9 mouse cellular contexts compared by ENCODE assay signal in the genomic region with DNA sequence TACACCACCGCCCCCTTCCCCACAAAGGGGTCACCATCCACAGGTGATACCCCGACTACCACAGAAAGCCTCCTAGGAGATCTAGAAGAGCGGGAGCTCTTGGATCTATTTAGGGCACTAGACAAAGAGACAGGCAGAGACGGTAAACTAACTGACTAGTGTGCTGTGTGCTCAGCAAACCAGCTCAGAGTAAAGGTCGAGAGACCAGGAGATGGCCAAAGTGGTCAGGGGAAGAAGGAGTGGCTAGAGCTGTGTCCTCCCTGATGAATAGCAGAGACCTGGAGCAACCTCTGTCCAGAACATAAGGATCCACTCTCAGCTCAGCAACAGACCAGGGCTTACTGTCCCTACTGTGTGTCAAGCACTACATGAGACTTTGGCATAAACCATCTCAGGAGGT. TPM values are rescaled to one million over a fixed set of nuclear protein-coding genes. Genes with fewer than 3 reads are reported as not detected.
DNase-seq lines count a peak whose midpoint lies in the region; ATAC-seq and TF ChIP-seq lines count a peak whose summit lies in the region.
"Had no signal": no experiment of that assay in that cellular context is flagged by ENCODE, and none has a peak within 500 bp of the region (broad histone marks: within the 10 kb centered on the region; RNA-seq: fewer than 3 reads in every experiment).

A gene (plus strand): TSS at position 306 of the 400 bp plus-strand sequence.

- H3K4me1 ChIP-seq in lung, adult 2 months (ENCODE audit: control insufficient read depth, insufficient read depth, low read length), result no peaks in the 10 kb centered on the region
- H3K4me1 ChIP-seq in forebrain, embryonic 13.5 days, result peaks cover 27% of the 10 kb centered on the region
- peaks cover 13% of the 10 kb centered on the region for H3K4me1 ChIP-seq in kidney, postnatal 0 days (replicated peaks; ENCODE audit: insufficient read depth, low read length)
- H3K4me1 ChIP-seq in neural tube, embryonic 12.5 days, result peaks cover 30% of the 10 kb centered on the region

- H3K9me3 ChIP-seq in forebrain, embryonic 13.5 days (replicated peaks), result no peaks in the 10 kb centered on the region
- no peaks in the 10 kb centered on the region for H3K9me3 ChIP-seq in kidney, postnatal 0 days (replicated peaks; ENCODE audit: low read length)
- no peaks in the 10 kb centered on the region for H3K9me3 ChIP-seq in neural tube, embryonic 12.5 days

- no peak within 1 kb of the TSS for H3K4me2 ChIP-seq in forebrain, embryonic 13.5 days
- no peak within 1 kb of the TSS for H3K4me2 ChIP-seq in kidney, postnatal 0 days (ENCODE audit: low read length)
- H3K4me2 ChIP-seq in neural tube, embryonic 12.5 days (replicated peaks), result peak within 1 kb of the TSS; percentile 72

- no peak for TF ChIP-seq CTCF in lung, adult 2 months (IDR thresholded peaks at IDR 0.05; ENCODE audit: insufficient read depth, low read length)
- no peak for TF ChIP-seq CTCF in kidney, postnatal 0 days (IDR thresholded peaks at IDR 0.05; ENCODE audit: low read depth)

- H3K36me3 ChIP-seq in forebrain, embryonic 13.5 days (ENCODE audit: poor library complexity, severe bottlenecking), result no peaks in the 10 kb centered on the region
- no peaks in the 10 kb centered on the region for H3K36me3 ChIP-seq in kidney, postnatal 0 days (ENCODE audit: insufficient read depth, low read length)
- no peaks in the 10 kb centered on the region for H3K36me3 ChIP-seq in neural tube, embryonic 12.5 days

- H3K27me3 ChIP-seq in forebrain, embryonic 13.5 days, result peaks cover 42% of the 10 kb centered on the region
- no peaks in the 10 kb centered on the region for H3K27me3 ChIP-seq in kidney, postnatal 0 days (ENCODE audit: insufficient read depth, low read length)
- 0 out of 2 replicates have a peak, but pooled peaks cover 2% of the 10 kb centered on the region for H3K27me3 ChIP-seq in neural tube, embryonic 12.5 days (replicated peaks)

- ATAC-seq in forebrain, embryonic 13.5 days, result no peak
- no peak for ATAC-seq in kidney, postnatal 0 days (replicated peaks; ENCODE audit: low FRiP score, low read depth)
- ATAC-seq in neural tube, embryonic 12.5 days (ENCODE audit: low FRiP score, low read depth), result no peak

- no peak within 1 kb of the TSS for H3K27ac ChIP-seq in forebrain, embryonic 13.5 days
- no peak within 1 kb of the TSS for H3K27ac ChIP-seq in kidney, postnatal 0 days
- no peak within 1 kb of the TSS for H3K27ac ChIP-seq in neural tube, embryonic 12.5 days

- no peak within 1 kb of the TSS for H3K9ac ChIP-seq in forebrain, embryonic 13.5 days
- H3K9ac ChIP-seq in kidney, postnatal 0 days (ENCODE audit: low read depth, low read length), result no peak within 1 kb of the TSS
- no peak within 1 kb of the TSS for H3K9ac ChIP-seq in neural tube, embryonic 12.5 days

- WGBS in lung, adult 2 months, result 79% methylated on average over 5 of the region's 5 CpGs
- 89% methylated on average over 5 of the region's 5 CpGs for WGBS in forebrain, embryonic 13.5 days
- 76% methylated on average over 5 of the region's 5 CpGs for whole genome bisulfite sequencing in kidney, postnatal 0 days
- 75% methylated on average over 5 of the region's 5 CpGs for WGBS in neural tube, embryonic 12.5 days

- no peak within 1 kb of the TSS for H3K4me3 ChIP-seq in lung, adult 2 months (replicated peaks; ENCODE audit: extremely low read depth, low read depth, low read length)
- H3K4me3 ChIP-seq in forebrain, embryonic 13.5 days, result no peak within 1 kb of the TSS
- no peak within 1 kb of the TSS for H3K4me3 ChIP-seq in kidney, postnatal 0 days (replicated peaks; ENCODE audit: low read depth, low read length)
- no peak within 1 kb of the TSS for H3K4me3 ChIP-seq in neural tube, embryonic 12.5 days

- DNase-seq in lung, adult 2 months, result no peak
- no peak for DNase-seq in lung, postnatal 4 days
- DNase-seq in kidney, postnatal 0 days (ENCODE audit: low spot score), result no peak
- DNase-seq in cerebellum, adult 18-20 months, result no peak
- no peak for DNase-seq in layer of hippocampus, adult 9-10 months (ENCODE audit: low spot score)
- no peak for DNase-seq in urinary bladder, postnatal 36 days (ENCODE audit: low spot score in 2 of 2)
- DNase-seq: thymus, adult 2 months had no signal

- no peak for TF ChIP-seq POLR2A in lung, adult 2 months (IDR thresholded peaks at IDR 0.05; ENCODE audit: borderline replicate concordance, extremely low read depth, low read depth, low read length)

RNA-seq across cellular contexts. Expression of the gene that starts here (rescaled TPM):
- 14.5 and 19.4 TPM in 2 replicates for polyA plus RNA-seq in lung, adult 2 months (2012; rRNA removed)
- 54.9 and 72.9 TPM in 2 replicates for polyA plus RNA-seq in forebrain, embryonic 13.5 days (2015; fragmentation: Nextera tagmentation; extraction: Ambion mirVana)
- 112 and 113 TPM in 2 replicates for polyA plus RNA-seq in kidney, postnatal 0 days (2015; fragmentation: Nextera tagmentation; extraction: Ambion mirVana)
- polyA plus RNA-seq in neural tube, embryonic 12.5 days (2016; fragmentation: Nextera tagmentation; extraction: Ambion mirVana), result 177 and 179 TPM in 2 replicates
